Mouse (Mus musculus): ENCODE data around the gene Ccdc181. TPM values are rescaled to one million over a fixed set of nuclear protein-coding genes. Genes with fewer than 3 reads are reported as not detected.

Gene Ccdc181
- polyA plus RNA-seq, 1 experiment, result 112 TPM

GRCm38 (mm10) chr1:164287406-164287805 lies 12.0 kb downstream of the Ccdc181 start:
- Histone ChIP-seq H3K4me1 (ENCODE audit: control insufficient read depth, insufficient read depth, low read length) (no peaks in the 10 kb centered on the region), H3K27ac (ENCODE audit: control insufficient read depth, insufficient read depth, low read depth, low read length) (no peak overlapping the region), H3K36me3 (ENCODE audit: control insufficient read depth, insufficient read depth, low read length) (no peaks in the 10 kb centered on the region; the same call in none of the 2 replicates), H3K4me3 (ENCODE audit: control insufficient read depth, low read depth, low read length) (no peak overlapping the region), H3K27me3 (ENCODE audit: control insufficient read depth, insufficient read depth, low read length) (no peaks in the 10 kb centered on the region)
- TF ChIP-seq POLR2A (IDR thresholded peaks at IDR 0.05; ENCODE audit: control insufficient read depth, low read depth, low read length), result no peak
- no peak for TF ChIP-seq CTCF (IDR thresholded peaks at IDR 0.05; ENCODE audit: control insufficient read depth, insufficient read depth, insufficient replicate concordance, low read depth, low read length)

- H3K36me3 ChIP-seq (ENCODE audit: control insufficient read depth, insufficient read depth, low read length), result no peaks in the 10 kb centered on the region; the same call in 1 of the 2 replicates
- H3K27ac ChIP-seq (ENCODE audit: control insufficient read depth, insufficient read depth, low read depth, low read length), result no peak overlapping the region
- TF ChIP-seq POLR2A (IDR thresholded peaks at IDR 0.05; ENCODE audit: control insufficient read depth, low read depth, low read length), result no peak
- TF ChIP-seq CTCF (IDR thresholded peaks at IDR 0.05; ENCODE audit: control insufficient read depth, insufficient read depth, insufficient replicate concordance, low read depth, low read length), result no peak
- H3K4me1 ChIP-seq (ENCODE audit: control insufficient read depth, insufficient read depth, low read length), result no peaks in the 10 kb centered on the region
- H3K27me3 ChIP-seq (ENCODE audit: control insufficient read depth, insufficient read depth, low read length), result no peaks in the 10 kb centered on the region
- H3K4me3 ChIP-seq (ENCODE audit: control insufficient read depth, low read depth, low read length), result no peak overlapping the region
Observed at GRCm38 (mm10) chr1:164292040-164292439, 16.7 kb downstream of the Ccdc181 start.

GRCm38 (mm10) chr1:164294071-164294470 lies 18.7 kb downstream of the Ccdc181 start:
- Histone ChIP-seq H3K4me3 (ENCODE audit: control insufficient read depth, low read depth, low read length) (no peak overlapping the region), H3K27me3 (ENCODE audit: control insufficient read depth, insufficient read depth, low read length) (no peaks in the 10 kb centered on the region), H3K4me1 (ENCODE audit: control insufficient read depth, insufficient read depth, low read length) (no peaks in the 10 kb centered on the region), H3K36me3 (ENCODE audit: control insufficient read depth, insufficient read depth, low read length) (peaks cover 2% of the 10 kb centered on the region; the same call in 1 of the 2 replicates), H3K27ac (ENCODE audit: control insufficient read depth, insufficient read depth, low read depth, low read length) (no peak overlapping the region)
- no peak for TF ChIP-seq CTCF (IDR thresholded peaks at IDR 0.05; ENCODE audit: control insufficient read depth, insufficient read depth, insufficient replicate concordance, low read depth, low read length)
- TF ChIP-seq POLR2A (IDR thresholded peaks at IDR 0.05; ENCODE audit: control insufficient read depth, low read depth, low read length), result no peak

DNA sequence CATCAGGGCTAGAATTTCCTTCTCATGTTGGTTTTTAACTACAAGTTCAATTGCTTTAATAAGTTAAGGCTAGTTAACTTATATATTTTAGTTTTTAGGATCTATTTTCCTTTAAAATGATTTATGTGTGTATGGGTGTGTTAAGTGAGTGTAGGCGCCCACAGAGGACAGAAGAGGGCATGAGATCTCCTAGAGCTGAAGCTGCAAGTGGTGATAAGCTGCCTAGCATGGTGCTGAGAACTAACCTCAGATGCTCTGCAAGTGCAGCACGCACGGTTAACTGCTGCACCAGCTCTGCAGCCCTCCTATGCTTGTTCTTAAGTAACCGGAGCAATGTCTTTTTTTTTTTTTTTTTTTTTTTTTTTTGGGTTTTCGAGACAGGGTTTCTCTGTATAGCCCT lies 21.1 kb downstream of the Ccdc181 start:
- Histone ChIP-seq H3K36me3 (ENCODE audit: control insufficient read depth, insufficient read depth, low read length) (peaks cover 5% of the 10 kb centered on the region), H3K27me3 (ENCODE audit: control insufficient read depth, insufficient read depth, low read length) (no peaks in the 10 kb centered on the region), H3K27ac (ENCODE audit: control insufficient read depth, insufficient read depth, low read depth, low read length) (no peak overlapping the region), H3K4me1 (ENCODE audit: control insufficient read depth, insufficient read depth, low read length) (no peaks in the 10 kb centered on the region), H3K4me3 (ENCODE audit: control insufficient read depth, low read depth, low read length) (no peak overlapping the region)
- no peak for TF ChIP-seq CTCF (IDR thresholded peaks at IDR 0.05; ENCODE audit: control insufficient read depth, insufficient read depth, insufficient replicate concordance, low read depth, low read length)
- no peak for TF ChIP-seq POLR2A (IDR thresholded peaks at IDR 0.05; ENCODE audit: control insufficient read depth, low read depth, low read length)

DNA sequence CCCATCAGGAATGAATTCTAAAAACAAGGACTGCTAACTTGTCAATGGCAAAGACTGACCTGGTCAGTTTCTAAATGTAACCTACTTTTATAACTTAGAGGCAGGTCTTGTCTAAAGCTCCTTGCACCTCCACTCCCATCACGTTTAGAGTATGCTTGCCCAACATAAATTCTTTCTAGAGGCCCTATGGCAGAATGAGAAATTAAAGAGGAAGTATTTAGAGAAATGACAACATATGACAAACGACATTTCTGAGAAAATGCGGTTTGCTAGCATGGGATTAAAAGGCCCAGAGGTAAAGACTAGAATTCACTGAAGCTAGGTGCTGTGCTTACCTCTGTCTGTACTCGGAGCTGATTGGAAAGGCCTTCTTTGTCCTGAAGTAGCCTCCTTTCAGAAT lies 26.6 kb downstream of the Ccdc181 start:
- TF ChIP-seq CTCF (IDR thresholded peaks at IDR 0.05; ENCODE audit: control insufficient read depth, insufficient read depth, insufficient replicate concordance, low read depth, low read length) (no peak), POLR2A (IDR thresholded peaks at IDR 0.05; ENCODE audit: control insufficient read depth, low read depth, low read length) (no peak)
- no peak overlapping the region for H3K27ac ChIP-seq (ENCODE audit: control insufficient read depth, insufficient read depth, low read depth, low read length)
- peaks cover 7% of the 10 kb centered on the region for H3K36me3 ChIP-seq (ENCODE audit: control insufficient read depth, insufficient read depth, low read length)
- peak overlapping the region; percentile 64 for H3K4me3 ChIP-seq (ENCODE audit: control insufficient read depth, low read depth, low read length)
- H3K4me1 ChIP-seq (ENCODE audit: control insufficient read depth, insufficient read depth, low read length), result no peaks in the 10 kb centered on the region
- no peaks in the 10 kb centered on the region for H3K27me3 ChIP-seq (ENCODE audit: control insufficient read depth, insufficient read depth, low read length)

DNA sequence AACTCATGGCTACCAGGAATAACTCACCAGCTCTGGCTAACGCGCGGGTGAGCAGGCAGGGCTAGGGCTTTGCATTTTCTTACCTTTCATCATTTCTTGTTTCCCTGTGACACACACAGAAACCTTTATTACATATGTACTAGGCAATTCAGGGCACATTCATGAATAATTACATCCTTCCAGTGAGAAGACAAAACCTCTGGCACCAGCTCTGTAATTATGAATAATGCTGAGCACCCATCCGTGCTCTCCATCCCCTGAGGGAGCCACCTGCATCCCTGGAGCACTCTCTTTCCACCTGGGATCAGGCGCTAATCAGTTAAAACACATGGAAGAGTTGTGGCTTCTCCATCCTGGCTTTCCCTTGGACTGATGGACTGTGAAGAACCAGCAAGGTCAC lies 28.4 kb downstream of the Ccdc181 start, which contains the start of gene Nme7:
Gene Nme7, plus strand, starts transcription at position 301 of the 400 bp plus-strand sequence.
- Histone ChIP-seq H3K36me3 (ENCODE audit: control insufficient read depth, insufficient read depth, low read length) (peaks cover 6% of the 10 kb centered on the region), H3K27me3 (ENCODE audit: control insufficient read depth, insufficient read depth, low read length) (no peaks in the 10 kb centered on the region)
- no peak for TF ChIP-seq CTCF (IDR thresholded peaks at IDR 0.05; ENCODE audit: control insufficient read depth, insufficient read depth, insufficient replicate concordance, low read depth, low read length)
- no peak for TF ChIP-seq POLR2A (IDR thresholded peaks at IDR 0.05; ENCODE audit: control insufficient read depth, low read depth, low read length)

GRCm38 (mm10) chr1:164307124-164307751 lies 31.9 kb downstream of the Ccdc181 start, which contains the start of gene Blzf1:
Gene Blzf1 (minus strand): TSS chr1:164307489.
- TF ChIP-seq CTCF (IDR thresholded peaks at IDR 0.05; ENCODE audit: control insufficient read depth, insufficient read depth, insufficient replicate concordance, low read depth, low read length) (no peak), POLR2A (IDR thresholded peaks at IDR 0.05; ENCODE audit: control insufficient read depth, low read depth, low read length) (peak; percentile 25)
- Histone ChIP-seq H3K4me3 (ENCODE audit: control insufficient read depth, low read depth, low read length) (peak within 1 kb of the TSS; percentile 96), H3K4me1 (ENCODE audit: control insufficient read depth, insufficient read depth, low read length) (no peaks in the 10 kb centered on the region), H3K36me3 (ENCODE audit: control insufficient read depth, insufficient read depth, low read length) (peaks cover 1% of the 10 kb centered on the region; the same call in 1 of the 2 replicates), H3K27ac (ENCODE audit: control insufficient read depth, insufficient read depth, low read depth, low read length) (peak within 1 kb of the TSS; percentile 91), H3K27me3 (ENCODE audit: control insufficient read depth, insufficient read depth, low read length) (no peaks in the 10 kb centered on the region)

More for the DNA sequence above, 28.4 kb downstream of the Ccdc181 start, which contains the start of gene Nme7:
- H3K4me3 ChIP-seq (ENCODE audit: control insufficient read depth, low read depth, low read length), result peak within 1 kb of the TSS; percentile 62
- no peaks in the 10 kb centered on the region for H3K4me1 ChIP-seq (ENCODE audit: control insufficient read depth, insufficient read depth, low read length)
- peak within 1 kb of the TSS; percentile 29; the same call in 1 of the 2 replicates for H3K27ac ChIP-seq (ENCODE audit: control insufficient read depth, insufficient read depth, low read depth, low read length)
